Mouse (Mus musculus) left cerebral cortex, postnatal 4 days (tissue): Measurements from ENCODE around the gene Tmeff2. TPM values are rescaled to one million over a fixed set of nuclear protein-coding genes. Genes with fewer than 3 reads are reported as not detected.

Experiments used
- DNase-seq: peaks from one replicate; pipeline ENCODE4 v3.0.0-alpha.2; 2022
- intact Hi-C: fragments of 180-260 bp; cut with DNase I; formaldehyde crosslinking; loops from one replicate; pipeline ENCODE4 v1.15.1; 2025
- total RNA-seq, 2 experiments: library from RNA; stranded (reverse); gene quantifications; 2 replicates each; pipeline ENCODE4 v1.2.3; 2021

Tmeff2 gene
- total RNA-seq, 2 experiments from 2014 or later: 35.9 to 41.7 TPM

DNA sequence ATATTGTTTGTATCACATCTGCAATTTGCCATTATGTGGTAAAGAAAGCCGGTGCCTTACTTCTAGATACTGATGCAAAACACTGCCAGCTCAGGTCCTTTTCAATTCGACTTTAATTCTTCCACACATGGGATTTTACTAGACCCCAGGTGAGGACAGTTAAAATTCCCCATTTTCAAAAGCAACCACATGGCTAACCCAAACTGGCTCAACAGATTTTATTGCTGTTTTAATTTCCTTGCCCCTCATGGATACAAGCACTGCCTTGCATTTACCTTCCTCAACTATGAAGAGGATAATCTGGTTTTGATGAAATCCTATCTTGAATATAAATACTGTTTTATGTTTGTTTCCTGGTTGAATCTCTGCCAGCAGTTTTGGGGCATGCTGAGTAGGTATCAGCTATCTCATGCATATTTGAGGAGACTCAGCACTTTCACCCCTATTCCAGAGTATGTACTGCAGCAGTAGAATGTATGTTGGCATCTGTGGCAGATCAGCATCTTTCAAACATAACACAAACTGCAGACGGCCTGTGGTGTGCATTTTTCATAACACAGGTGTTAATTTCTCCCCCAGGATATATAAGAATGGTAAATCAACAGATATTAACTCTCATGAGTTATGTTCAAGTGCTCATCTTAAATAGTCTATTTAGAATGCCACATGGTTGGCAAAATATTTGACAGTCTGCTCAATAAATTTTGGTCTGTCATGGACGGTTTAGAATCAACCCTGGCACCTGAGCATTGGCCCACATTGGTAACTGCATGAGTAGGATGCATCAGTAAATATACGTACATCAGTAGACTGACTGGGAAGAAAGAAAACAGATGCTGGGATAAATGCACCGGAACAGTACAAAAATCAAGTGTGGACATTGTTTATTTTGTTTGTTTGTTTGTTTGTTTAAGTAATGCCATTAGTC lies 72.3 kb downstream of the Tmeff2 start:
- DNase-seq: no peak
- intact Hi-C loops: no loop called here

DNA sequence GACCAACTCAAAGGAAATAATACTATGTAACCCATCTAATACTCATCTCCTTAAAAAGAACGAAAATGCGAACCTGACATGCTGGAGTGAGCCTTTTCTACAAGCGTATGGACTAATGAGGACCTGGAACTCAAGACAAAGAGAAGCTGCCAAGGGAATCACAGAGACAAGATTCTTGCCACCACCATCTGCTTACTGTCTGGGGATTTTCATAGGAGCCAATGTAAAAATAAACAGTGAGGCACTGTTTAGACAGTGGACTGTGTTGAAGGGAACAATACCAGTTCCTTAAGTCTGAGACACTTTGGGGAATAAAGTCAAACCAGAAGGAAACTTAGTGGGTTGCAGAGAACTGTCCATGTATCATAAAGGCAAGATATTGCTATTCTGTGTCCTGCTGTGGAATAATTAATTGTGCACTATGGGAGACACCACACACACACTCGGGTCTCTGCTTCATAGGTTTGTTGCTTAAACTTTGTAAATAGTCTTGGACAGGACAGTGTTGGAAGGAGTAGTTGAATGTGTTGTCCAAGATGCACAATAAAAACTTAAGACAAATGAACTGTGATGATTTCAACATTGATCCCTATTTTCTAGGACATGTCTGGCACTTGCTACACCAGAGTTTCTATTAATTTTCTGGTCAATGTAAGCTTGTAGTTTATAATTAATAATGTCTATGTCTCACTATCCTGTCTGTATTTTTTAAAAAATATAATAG lies 79.1 kb downstream of the Tmeff2 start:
- intact Hi-C loops: no loop called here
- peak; percentile 4 for DNase-seq

- intact Hi-C loops: no loop called here
- no peak for DNase-seq
Measured at GRCm38 (mm10) chr1:50980591-50980990, 80.1 kb downstream of the Tmeff2 start.

- intact Hi-C loops: no loop called here
- no peak for DNase-seq
Measured at GRCm38 (mm10) chr1:50981151-50981828, 80.8 kb downstream of the Tmeff2 start.

GRCm38 (mm10) chr1:50990661-50991060 lies 90.2 kb downstream of the Tmeff2 start:
- intact Hi-C loops: no loop called here
- no peak for DNase-seq

DNA sequence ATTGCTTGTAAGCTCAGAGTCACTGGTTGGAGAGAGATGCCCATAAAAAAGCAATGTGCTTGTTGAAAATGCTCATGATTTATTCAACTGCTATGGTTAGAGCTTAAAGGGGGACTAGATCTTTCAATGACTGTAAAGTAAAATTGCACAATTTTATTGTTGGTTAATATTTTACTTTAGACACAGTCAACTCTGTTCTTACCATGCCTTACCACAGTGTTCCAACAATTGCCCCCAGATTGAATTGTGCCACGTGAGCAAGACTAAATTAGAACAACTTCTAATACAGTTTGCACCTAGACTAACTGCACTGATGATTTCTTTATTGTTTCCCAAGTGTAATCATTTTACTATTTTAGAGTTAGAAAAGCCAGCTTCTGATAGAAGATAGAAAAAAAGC lies 94.1 kb downstream of the Tmeff2 start:
- no peak for DNase-seq
- intact Hi-C loops: no loop called here

DNA sequence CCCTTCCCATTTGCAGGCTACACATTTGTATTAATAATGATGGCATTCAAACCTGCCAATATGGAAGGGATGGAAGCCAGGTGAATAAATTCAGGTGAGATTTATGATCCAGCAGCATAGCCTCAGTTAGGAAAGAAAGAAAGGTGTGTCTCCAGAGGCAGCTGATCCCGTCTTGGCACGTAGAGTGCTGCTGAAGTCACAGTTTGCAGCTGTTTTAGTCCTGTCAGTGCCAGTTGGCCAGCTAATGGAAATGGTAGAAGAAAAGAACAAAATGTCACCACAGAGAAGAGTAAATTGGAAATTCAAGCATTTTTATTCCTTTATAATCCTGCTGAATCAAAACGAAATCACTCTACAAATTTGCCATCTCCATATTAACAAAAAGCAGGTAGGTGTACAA lies 99.3 kb downstream of the Tmeff2 start:
- intact Hi-C loops: no loop called here
- no peak for DNase-seq

GRCm38 (mm10) chr1:51008344-51008743 lies 107.9 kb downstream of the Tmeff2 start:
- no peak for DNase-seq
- intact Hi-C loops: no loop called here

DNA sequence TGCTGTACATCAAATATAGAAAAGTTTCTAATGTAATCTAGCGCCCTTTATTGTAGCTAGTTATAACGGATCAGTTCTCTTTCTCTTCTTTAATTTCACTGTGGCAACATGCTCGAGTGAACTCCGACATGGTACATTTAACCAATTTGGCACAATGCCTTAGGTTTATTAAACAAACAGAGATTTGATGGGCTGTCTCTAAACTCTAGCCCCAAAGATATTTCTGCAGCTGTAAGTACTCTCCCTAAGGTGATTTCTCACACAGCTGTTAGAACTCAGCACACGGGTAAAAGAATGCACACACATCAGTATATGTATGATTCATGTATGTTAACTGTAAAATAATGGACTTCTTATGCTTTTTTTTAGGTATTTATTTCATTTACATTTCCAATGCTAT lies 139.8 kb downstream of the Tmeff2 start:
- intact Hi-C loops: no loop called here
- DNase-seq: no peak

- intact Hi-C loops: no loop called here
- DNase-seq: no peak
Measured at GRCm38 (mm10) chr1:51044810-51045209, 144.4 kb downstream of the Tmeff2 start.

DNA sequence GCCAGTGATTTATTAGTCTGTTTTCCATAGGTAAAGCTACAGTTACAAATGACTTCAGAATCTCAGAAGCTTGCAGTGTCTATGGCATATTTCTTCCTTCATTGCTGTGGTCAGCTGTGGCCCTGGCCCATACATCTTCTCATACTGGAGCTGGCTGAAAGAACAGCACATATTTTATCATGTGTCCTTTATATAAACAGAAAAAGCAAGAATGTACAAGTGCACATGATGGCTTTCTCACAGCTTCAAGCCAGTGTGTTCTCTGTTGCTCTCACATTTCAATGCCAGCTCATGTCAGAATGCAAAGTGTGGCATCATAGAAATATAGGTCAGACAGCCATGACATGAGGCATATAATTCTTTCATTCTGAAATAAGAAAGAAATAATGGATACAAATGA lies 164.1 kb downstream of the Tmeff2 start:
- no peak for DNase-seq
- intact Hi-C loops: no loop called here

- intact Hi-C loops: no loop called here
- DNase-seq: no peak
Measured at GRCm38 (mm10) chr1:51065652-51066051, 165.2 kb downstream of the Tmeff2 start.

DNA sequence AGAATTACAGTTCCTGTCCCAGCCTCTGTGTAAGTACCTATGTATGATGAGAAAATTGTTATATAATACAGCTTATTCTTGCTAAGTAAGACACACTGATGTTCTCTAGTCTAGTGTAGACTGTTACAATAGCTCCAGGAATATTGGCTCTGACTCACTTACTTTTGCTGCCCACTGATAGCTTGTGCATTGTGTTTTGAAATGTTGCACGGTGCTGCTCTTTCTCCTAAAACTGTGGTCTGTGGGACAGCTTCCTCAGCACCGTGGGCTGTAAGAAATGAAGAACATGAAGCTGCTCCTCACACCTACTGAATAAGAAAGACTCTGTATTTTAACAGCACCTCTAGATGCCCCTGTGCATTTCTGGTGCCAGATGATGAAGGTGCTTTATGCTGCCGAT lies 168.4 kb downstream of the Tmeff2 start:
- intact Hi-C loops: no loop called here
- no peak for DNase-seq

DNA sequence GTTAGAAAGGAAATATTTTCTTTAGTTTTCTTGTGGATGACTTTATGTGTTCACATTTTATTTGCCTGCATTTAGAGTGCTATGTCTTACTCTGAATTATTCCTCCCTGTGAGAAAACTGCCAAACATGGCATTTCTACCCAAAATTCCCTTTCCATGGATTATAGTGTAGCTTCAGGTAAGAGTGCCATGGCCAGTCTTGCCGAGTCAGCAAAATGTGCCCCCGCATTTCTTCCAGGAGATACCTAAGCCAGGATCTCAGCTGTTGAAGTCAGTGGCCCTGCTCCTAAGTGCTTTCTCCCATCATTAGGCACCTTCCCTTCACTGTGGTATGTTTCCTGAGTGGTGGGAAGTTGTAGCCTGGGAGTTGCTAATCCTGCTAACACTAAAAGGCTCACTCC lies 168.8 kb downstream of the Tmeff2 start:
- intact Hi-C loops: no loop called here
- DNase-seq: no peak

DNA sequence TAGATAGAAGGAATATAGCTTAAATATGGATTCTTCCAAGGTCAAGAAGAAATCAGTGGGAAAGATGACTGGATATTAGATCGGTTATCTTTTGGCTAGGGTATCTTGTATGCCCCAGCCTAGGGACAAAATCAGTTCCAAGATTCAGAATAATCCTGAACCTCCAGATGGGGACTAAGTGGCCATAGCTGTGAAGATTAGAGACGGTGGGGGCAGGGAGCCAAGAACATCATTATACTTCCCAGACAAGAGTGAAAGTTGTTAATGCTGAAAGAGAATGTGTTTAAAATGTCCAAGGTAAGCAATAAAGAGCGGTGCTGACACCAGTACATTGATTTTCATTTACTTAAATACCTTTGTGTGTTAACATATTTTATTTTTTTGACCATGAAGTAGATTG lies 173.6 kb downstream of the Tmeff2 start:
- peak; percentile 70 for DNase-seq
- intact Hi-C loops: no loop called here

DNA sequence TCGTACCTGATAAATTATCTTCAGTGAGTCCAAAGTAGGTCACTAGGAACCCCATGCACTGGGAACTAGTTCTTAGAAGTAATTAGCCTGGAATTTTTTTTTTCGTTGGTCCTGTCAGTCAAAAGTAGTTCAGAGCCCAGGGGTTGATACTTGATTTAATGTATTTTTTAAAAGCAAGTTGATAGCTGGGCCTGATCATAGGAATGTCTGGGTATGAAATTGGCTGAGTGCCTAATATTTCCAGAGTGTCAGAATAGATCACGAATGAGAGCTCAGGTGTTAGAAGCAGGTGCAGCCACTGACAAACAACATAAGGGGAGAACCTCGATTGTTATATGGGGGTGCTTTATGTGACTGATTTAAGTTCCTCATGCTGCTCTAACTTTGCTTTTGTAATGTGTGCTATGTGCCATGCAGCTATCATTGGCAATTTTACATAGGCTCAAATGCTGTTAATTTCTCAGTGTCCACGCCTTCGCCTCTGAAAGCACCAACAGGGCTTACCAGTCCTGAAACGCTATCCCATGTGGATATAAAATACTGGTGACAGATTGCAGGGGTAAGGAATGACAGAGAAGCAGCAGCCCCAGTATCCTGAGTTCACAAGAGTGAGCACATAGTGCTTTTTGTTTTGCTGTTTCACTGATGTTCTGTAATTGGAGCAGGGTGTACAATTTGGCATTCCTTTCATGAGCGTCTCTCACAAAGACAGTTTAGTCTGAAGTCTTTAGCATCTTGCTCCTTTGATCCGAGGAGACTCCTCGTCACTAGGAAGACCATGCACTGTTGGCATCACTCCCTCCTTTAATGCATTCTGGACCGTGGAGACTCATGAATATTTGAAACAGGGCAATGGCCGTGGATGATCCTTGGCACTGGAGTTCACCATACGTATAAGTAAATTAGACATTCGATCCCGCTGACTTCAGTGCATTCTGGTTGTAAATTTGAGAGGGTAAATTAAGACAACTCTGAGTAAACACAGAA lies 175.6 kb downstream of the Tmeff2 start:
- peak; percentile 27 for DNase-seq
- intact Hi-C loops: no loop called here

DNA sequence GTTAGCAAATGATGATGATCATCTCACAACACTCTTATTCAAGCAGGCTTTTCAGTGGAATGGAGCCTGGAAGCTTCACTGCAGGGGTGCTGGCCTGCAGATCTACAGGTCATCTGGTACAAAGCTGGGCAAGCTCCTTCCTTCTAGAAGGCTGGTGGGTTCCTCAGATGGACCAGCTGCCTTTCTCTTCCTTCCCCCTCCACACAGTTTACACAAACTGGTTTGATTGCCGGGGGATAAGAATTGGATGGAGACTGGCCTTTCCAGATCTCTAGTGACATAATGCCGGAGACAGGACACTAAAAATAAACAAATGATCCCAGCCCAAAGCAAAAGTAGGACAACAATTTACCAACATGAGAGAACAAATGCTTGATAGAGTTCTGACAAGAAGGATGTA lies 188.5 kb downstream of the Tmeff2 start:
- intact Hi-C loops: no loop called here

DNA sequence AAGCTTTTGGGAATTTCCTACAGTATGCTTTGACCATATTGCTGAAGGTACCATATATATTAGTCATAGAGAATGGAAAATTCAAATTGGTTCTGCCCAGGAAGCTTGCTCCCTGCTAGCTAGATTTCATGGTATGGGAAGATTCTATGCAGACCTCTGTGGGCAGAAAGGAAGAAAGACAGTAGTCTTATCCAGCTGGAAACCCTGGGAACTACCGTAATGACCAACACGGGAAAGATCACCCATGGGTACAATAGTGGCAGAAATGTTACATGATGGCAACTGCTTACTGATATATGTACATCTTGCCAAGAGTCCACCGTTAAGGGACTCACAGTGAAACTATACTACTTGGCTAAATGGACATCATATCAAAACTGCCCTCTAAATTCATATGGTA lies 189.4 kb downstream of the Tmeff2 start:
- no peak for DNase-seq
- intact Hi-C loops: no loop called here

More for the DNA sequence above, 188.5 kb downstream of the Tmeff2 start:
- no peak for DNase-seq

DNA sequence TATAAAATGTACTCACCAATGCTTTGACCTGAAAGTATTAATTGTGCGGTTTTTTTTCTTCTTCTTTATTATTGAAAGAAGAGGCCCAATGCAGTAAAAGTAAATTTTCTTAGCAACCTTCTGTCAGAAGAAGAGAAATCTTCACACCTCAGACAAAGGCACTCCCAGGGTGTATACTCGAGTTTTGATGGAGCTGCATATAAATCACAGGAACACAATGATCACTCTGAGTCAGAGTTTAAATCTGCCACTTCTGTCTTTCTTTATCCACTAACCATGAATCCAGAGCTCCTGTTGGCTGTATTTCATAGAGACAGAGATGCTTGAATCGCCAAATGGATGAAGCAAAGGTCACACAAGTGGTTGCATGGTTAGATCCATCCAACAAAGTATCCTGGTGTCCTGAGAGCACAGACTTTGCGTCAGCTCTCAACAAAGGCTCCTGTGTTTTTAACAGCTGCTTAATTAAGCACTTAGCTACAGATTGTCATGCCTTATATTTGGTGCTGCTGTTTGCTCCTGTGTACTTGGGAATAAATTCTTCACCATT lies 189.8 kb downstream of the Tmeff2 start:
- intact Hi-C loops: no loop called here
- DNase-seq: no peak

DNA sequence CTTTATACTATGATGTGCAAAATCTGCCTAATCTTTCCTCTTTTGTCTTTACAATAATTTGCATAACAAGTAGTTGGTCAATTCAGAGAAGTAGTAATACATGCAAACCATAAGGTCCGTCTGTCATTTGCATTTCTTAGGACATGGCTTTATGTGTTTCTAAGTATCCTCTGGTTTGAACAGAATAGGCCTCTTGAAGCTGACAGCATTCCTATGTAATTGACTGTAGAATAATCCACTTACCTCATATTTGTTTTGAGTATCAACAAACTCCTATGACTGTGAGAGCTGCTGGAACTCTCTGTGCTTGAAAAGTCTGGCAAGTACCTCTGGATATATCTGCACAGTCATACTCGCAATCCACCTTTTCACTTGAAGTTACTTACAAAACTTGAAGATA lies 194.3 kb downstream of the Tmeff2 start:
- no peak for DNase-seq
- intact Hi-C loops: no loop called here
